Mouse (Mus musculus): ENCODE data around the gene Eif2b3.

GRCm38 (mm10) chr4:117120052-117120444, 100.8 kb downstream of the Eif2b3 start:
- TF ChIP-seq POLR2A (IDR thresholded peaks at IDR 0.05; ENCODE audit: control insufficient read depth, extremely low read depth, insufficient read depth, low read length, poor library complexity) = no peak
- no peak for TF ChIP-seq CTCF (IDR thresholded peaks at IDR 0.05; ENCODE audit: borderline replicate concordance, control insufficient read depth, extremely low read depth, insufficient read depth, low read length, poor library complexity)
